Mouse (Mus musculus): Measurements from ENCODE around the gene Adarb1.

Gene Adarb1

DNA sequence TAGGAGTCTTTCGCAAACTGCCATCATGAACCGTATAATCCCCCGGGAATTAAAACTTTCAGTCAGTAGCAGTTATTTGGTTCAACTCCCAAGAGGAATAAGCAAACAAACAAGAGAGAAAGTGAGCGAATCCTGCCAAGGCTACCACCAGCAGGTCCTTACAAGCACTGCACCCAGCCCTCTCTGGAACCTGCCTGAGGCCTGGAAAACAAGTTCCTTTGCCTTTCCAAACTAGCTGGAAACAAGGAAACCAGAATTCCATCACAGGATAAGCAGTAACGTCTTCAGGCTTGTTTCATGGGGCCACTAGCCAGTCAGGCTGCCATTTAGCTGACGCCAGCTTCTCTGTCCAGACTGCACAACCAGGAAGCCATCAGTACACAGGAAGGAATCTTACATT, 37.4 kb downstream of the Adarb1 start:
- no peak for DNase-seq

DNA sequence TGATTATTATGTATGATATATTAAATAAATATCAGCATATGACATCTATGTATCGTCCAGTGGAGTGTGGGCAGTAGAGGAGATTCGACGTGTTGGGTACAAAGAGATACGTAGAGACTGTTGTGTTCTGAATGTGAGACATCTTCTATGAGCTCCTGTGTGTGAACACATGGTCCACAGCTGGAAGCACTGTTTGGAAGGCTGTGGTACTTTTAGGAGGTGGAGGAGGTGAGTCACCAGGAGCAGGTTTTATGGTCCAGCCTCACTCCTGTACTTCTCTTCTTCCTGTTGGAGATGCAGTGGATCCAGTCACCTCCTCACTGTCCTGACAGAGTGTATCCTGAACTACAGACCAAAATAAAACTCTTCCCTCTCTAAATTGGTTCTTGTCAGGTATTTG, 38.9 kb downstream of the Adarb1 start:
- DNase-seq: no peak

DNA sequence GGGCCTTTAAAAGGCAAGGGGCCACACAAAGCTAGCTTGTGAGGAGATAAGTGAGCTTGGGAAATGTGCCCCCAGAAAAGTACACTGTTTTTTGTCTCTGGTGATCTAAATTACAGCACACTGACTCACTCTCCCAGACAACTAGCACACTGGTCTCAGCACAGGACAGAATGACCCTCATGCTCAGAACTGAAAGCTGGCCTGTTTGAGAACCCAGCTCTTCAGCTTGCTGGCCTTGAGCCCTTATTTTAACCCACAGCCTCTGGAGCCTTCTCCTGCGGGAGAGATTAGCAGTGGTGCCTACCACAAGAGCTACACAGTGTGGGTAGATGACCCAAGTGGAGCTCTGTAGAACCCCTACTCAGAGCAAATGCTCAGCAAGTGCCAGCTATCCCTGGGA, 42.0 kb downstream of the Adarb1 start:
- DNase-seq: no peak

DNA sequence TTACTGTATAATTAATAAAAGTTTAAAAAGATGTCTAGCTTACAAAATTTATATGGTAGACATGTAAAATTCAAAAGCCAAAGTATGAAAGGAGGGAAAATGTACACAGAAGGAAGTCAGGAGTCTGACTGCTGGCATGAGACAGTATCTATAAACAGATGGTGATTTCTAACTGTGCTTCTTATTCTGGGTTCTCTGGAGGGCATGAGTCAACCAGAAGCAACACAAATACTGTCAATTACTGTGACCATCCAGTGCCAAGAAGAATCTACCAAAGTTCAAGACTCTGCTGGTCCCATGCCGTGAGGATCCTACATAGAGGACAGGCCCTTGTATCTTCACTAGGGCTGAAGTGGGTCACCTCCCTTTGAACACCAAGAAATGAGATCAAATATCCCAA, 43.1 kb downstream of the Adarb1 start:
- no peak for DNase-seq

DNA sequence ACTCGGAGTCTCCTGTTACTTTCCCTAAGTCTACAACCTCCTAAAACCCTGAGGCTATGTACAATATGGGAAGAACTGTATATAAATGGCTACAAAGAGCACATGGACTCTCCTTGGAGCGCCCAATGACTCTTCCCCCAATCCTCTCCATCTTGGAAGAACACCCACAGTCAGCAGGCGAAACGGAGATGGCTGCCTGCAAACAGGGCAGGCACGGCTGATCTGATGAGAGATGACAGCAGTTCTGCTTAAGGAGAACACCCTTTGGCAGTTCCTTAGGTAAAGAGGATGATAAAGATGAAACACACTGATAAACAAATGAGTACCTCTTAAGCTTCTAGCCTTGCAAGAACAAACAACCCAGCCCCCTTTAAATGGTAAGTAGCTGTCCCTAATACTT, 43.7 kb downstream of the Adarb1 start:
- no peak for DNase-seq

DNA sequence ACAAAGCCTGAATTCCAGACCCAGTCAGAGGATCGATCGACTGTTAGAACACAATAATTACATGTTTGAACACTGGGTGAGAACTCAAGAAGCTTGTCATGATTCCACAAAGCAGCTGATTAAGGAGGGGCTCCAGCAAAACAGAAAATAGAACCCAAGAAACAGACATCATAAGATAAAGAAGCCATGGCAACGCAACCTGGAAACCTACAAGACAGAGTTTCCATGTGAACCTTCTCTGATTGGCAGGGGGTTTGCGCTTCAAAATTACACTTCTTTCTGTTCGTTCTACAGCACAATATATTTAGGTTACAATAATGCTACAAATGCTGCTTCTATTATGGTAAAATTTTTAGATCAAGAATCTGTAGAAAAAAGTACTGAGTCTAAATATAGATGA, 47.9 kb downstream of the Adarb1 start:
- DNase-seq: no peak

DNA sequence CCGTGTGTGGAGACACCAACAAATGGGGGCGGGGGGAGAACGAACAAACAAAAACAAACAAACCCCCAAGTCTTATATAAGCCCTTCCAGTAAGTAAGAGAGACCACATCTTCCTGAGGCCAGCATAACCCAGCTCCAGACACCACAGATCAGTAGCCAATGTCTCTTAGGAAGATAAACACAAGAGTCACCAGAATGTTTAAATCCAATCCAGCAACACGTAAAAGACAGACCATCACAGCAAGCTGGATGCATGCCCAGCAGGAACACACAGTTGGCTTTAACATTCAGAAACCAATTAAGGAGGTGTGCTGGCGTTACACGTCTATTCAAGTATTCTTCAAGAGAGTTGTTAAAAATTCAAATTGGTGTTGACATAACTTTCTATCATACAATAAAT, 50.1 kb downstream of the Adarb1 start:
- DNase-seq: no peak

DNA sequence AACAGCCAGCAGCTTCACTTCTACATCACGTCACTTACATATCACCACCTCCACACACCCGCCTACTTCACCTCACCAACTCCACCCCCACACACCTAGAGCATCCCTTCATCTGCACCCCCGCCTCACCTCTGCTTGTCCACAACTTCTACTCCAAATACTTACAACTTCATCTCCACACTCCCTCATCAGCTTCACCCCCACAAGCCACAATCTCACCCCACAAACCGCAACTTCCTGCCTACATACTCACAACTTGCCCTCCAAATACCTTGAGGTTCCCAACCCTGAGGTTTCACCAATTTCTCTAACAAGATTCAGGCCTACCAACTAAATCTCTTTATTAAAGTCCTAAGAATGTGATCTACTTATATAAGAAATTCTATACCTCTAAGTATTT, 51.1 kb downstream of the Adarb1 start:
- DNase-seq: no peak

DNA sequence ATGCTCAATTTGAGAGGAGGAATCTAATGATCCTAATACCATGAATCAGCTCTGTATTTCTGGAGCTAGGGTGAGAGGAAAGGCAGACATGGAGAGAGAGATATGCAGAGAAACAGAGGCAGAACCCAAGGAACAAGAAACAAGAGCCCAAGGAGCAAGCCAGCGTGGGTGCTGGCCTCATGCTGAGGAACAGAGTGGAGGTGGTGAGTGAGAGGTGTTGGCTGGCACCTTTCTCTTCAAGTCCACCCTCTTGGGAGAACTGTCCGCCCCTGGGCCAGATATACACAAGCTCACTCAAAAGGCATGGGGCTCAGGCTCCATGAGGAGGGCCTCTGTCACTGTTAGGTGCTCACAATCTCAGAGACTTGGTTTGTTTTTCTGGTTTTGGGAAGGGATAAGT, 52.9 kb downstream of the Adarb1 start:
- DNase-seq: no peak

DNA sequence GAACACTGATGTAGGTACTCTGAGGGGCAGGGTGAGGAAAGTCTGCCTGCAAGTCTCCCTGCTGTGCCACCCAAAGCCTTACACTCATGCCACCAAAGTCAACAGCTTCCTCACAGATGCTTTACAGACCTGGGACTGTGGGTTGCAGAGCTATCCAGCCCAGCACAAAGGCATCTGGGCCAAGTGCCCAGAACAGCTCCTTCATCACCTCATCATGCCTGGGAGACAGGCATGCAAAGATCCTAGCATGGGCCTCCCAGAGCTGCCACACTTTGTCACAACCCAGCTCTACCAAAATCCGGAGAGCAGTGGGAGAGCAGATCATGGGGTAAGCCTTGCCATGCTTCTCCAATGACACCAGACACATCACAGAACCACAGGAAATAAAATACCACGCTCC, 57.6 kb downstream of the Adarb1 start:
- DNase-seq: no peak

DNA sequence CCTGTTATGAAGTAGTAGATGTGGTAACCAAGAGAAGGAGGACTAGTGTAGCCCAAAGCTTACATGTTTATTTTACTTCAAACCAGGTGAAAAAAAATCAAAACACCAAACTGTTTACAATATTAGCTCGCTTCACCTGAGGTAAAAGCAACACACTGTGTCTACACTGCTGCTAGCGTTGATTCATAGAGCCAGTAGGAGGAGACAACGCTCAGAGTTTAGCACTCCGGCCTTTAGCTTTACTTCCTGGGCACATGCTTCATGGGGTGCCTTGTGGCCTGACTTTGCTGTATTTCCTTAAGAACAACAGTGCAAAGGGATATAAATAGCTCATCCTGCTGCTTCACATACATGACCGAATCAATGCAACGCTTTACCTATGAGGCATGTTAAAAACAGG, 60.1 kb downstream of the Adarb1 start:
- no peak for DNase-seq

DNA sequence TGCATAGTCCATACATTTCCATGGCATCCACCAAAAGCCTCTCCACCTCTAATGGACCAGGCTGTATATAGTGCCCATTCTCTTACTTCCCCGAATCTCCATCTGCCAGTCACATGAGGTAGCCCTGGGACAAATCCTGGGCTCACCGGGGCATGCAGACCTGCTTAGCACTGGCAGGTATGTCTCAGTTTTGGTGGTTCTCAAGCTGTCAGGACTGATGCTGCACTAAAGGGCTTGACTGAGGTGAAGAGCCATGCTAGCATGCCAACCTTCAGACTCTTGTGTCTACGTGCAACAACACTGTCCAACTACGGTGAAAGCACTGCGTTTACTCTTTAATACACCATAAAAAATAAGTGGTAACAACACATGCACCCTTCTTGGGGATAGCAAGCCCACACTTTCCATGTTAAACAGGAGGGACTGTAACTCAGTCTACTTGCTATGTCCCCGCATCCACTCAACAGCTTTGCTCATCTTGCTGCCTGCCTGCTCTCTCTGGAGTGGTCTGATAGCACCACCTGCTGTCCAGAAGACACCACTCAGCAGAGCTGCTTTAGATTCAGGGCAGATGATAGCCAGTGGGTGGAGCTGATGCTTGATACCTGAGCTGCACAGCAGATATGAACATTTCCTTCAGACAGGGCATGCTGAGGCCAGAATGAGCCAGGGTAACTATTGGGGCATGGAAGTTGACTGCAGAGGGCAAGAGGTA, 64.9 kb downstream of the Adarb1 start:
- DNase-seq: peak; percentile 85

DNA sequence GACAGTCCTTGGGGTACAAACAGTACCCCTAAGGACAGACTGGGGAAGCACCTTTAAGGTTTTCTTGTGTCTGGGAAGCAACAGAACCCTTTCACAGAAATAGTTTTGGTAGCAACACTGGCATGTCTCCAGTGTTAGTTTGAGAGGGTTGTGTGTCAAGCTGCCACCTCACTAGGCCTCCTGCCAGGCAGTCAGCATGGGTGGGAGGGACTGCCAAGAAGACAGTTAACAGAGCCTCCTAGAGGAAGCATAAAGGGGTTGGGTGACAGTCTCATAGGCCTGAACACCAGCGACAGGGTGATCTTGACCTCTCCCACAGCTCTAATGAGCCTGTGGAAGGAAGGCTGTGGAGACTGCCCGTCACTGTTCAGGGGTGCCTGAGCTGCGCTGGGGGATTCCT, 75.2 kb downstream of the Adarb1 start:
- DNase-seq: no peak

DNA sequence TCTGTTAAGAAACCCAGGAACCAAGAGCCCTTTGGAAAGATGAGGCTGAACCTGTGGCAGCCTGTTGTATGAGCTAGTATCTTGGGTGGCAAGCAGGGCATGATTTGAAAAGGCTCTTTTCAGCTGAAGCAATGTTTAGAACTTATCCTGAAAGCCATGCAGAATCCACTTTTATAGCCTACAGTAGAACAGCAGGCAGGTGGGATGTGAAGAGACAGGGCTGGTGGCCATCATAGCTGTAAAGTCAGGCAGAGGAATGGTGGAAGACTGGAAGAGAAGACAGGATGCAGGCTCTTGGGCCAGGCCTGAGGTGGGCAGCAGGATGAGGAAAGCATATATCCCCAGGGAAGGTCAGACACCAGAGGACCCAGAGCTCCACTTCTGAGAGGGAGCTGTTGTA, 76.4 kb downstream of the Adarb1 start:
- DNase-seq: no peak

DNA sequence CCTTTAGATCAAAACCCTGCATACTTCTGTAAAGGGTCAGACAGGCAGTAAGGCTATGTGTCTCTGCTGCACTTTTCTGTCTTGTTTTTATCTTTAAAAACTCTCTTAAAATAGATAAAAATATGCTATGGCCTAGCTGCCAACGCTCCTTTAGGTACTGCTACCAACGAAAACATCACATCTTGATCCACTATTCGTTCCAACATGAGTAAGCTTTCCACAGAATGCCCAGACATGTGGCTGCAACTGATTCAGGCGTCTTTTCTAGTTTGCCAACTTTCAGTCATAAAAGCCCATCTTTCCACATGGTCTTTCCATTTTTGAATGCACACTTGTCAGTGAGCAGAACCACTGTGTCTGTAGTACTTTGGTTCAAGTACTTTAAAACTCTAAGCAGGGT, 77.0 kb downstream of the Adarb1 start:
- DNase-seq: no peak

DNA sequence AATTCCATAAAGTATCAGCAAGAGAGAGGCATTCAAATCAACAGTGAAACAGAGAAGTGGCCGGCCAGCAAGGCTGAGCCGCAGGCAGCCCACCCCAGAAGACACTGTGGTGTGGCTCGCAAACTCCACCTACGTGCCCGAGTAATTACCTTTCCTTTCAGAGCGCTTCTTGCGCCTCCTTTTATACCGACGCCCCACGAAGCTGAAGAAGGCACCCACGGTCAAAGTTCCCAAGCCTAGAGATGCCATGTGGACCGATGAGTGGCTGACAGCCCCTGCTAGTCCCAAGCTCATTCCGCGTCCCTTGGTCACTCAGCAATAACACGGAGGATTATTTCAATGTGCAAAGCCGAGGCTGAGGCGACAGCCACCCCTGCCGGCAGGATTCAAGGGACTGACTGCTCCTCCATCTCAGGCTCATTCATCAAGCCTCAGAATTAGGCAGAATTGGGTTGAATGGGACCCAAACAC, 78.2 kb downstream of the Adarb1 start:
- peak; percentile 64 for DNase-seq

DNA sequence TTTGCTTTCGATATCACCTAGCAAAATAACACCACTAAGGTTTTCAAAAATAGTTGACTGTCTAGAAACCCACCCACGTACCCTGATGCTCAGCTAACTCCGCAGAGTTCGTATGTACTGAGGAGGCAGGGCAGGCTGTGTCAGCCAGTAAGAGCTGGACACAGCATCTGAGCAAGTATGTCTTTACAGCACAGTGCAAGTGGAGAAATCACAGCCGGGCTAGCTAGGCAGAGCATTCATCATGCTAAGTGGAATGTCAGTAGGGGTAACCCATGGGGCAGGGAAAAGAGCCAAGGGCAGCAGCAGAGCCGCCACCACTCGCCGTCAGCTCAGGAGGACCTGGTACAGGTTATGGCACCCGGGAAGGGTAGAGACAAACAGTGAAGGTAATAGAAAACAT, 84.6 kb downstream of the Adarb1 start:
- no peak for DNase-seq

DNA sequence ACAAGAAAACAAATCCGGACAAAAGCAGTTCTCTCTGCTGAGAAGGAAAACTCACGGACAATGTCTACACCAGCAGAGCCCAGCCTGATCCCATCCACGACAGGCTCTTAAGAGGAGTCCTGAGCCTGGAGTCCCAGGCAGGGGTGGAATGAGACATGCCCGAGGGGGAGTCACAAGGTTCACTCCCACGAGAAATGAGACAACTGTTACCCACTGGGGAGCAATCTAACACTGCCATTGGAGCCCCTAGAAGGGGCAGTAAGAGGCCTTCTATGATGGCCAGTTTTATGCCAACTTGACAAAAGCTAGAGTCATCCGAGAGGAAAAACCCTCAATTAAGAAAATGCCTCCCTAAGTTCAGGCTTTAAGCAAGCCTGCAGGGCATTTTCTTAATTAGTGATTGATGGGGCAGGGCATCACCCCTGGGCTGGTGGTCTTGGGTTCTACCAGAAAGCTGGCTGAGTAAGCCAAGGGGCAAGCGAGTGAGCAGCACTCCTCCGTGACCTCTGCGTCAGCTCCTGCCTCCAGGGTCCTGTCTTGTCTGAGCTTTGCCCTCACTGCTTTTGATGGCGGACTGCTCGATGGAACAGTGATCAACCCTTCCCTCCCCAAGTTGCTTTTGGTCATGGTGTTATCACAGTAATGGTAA, 88.5 kb downstream of the Adarb1 start:
- no peak for DNase-seq

DNA sequence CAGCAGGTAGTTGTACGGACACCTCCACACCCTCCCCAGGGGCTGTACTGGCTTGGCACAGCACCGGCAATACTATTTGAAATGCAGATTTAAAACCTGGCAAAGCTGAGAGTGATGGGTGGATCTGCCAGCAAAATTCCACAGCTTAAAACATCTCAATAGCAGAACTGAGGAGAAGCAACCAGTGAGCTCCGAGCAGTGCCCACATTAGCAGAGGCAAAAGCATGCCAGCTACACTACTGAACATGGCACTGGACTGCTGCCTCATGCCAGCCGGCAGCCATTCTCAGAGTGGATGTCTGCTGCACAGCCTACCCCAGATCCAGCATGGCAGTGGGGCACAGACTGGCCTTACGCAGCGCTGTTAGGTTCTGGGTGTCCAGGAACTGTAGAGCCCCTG, 93.4 kb downstream of the Adarb1 start:
- no peak for DNase-seq

DNA sequence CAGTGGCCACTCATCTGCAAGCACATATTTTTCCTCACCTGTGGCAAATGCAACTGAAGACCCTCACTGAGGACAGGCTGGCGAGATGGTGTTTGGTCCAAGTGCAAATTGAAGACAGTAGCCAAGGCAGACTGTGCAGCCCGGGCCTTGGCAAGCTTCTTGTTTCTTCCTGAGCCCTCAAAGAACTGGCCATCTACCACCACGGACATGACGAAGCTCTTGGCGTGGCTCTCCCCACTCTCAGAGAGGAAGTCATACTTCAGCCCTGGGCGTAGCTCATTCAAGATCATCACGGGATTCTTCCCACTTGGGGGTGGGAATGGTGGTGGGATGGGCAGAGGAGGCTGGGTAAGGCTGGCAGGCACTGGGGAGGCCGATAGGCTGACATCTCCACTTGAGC, 96.5 kb downstream of the Adarb1 start:
- DNase-seq: no peak

DNA sequence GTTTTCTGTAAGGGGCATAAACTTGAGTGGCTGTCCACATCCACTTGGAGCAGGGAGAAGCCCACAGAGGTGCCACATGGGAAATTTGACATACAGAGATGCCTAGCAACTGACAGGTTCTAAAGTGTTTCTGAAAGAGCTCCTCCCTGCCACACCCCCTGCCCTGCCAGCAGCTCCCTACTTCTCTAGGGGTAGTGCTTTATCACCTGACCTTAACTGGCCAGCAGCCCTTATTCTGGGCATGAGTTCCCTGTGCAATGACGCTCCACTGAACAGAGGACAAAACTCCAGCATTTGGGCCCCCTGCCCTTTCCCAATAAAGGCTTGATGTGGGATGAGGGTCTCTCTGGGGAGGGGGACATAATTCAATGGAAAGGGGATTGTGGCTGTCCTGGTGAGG, 97.1 kb downstream of the Adarb1 start:
- no peak for DNase-seq

DNA sequence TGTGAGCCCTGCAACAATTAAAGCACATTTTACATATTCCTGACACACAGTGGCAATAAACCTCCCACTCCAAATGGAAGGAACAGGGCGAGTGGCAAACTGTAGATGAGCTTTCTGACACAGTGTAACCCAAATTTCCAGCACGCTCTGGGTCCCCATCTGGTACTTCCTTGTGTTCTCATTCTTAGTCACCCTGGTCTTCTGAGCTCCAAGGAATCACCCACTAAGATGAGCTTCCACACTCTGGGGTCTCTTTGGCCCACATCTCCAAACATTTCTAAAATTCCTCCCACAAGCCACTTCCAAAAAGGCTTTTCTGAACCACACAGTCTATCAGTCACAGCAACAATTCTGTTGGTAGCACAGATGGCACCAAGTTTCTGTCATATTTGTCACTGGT, 102.4 kb downstream of the Adarb1 start:
- DNase-seq: no peak

DNA sequence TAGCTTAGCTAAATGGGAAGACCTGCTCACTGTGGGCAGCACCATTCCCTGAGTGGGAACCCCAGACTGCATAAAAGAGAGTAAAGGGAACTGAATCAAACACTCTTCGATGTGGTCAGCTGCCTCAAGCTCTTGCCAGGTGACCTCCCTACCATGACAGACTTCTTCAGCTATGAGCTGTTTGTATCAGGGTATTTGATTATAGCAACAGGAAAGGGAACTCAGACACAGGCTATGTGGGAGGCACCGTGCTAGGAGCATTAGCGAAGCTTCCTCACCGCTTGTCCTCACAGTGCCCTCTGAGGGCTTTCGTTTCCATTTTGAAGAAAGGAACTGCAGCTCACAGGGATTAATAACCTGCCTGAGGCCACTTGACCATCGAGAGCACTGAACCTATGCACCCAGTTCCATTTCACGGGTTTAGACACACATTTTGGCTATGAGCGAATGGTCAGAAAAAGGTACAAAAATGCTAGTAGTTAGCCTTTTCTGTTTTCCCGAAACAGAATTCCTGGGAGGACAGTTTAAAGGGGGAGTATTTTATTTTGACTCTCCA, 103.3 kb downstream of the Adarb1 start:
- no peak for DNase-seq

DNA sequence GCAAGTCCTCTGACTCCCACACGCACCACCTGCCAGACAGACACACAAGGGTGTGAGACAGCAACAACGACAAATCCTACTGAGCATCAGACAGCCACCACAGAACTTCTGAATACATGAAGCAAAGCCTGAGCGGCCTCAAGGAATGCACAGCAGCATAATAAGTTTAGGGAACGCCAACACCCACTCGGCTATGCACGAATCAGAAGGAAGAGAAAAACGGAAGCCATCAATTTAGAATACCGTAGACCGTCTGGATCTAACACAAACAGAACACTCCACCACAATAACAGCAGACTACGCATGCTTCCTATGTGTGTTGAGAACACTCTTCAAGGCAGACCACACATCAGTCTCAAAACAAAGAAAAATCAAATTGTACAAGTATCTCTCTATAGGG, 109.1 kb downstream of the Adarb1 start:
- DNase-seq: no peak

DNA sequence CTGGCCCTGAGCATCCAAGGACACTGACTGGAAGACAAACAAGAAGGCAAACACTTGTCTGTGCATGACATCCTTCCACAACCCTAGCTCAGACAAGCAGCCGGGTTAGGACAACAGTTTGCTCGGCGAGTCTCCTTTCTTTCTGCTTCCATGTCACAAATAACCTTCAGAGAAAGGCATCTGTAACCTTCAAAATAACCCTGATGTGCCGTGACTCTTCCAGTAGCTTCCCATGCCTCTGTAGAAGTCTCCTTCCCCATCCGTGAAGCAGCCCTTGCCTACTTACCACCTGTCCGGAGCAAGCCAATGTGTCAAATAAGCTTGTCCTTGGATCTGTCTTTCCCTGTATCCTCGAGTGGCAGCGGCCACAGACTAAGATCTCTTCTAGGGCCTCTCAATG, 112.3 kb downstream of the Adarb1 start:
- no peak for DNase-seq

Measured in embryo, embryonic 11 days (tissue).